Mouse (Mus musculus) retina, postnatal 1 day (tissue): Measurements from ENCODE around the gene Pdzd8.

Experiments used
- DNase-seq: peaks from one replicate; pipeline ENCODE4 v3.0.0-alpha.2; 2012

The Pdzd8 gene

DNA sequence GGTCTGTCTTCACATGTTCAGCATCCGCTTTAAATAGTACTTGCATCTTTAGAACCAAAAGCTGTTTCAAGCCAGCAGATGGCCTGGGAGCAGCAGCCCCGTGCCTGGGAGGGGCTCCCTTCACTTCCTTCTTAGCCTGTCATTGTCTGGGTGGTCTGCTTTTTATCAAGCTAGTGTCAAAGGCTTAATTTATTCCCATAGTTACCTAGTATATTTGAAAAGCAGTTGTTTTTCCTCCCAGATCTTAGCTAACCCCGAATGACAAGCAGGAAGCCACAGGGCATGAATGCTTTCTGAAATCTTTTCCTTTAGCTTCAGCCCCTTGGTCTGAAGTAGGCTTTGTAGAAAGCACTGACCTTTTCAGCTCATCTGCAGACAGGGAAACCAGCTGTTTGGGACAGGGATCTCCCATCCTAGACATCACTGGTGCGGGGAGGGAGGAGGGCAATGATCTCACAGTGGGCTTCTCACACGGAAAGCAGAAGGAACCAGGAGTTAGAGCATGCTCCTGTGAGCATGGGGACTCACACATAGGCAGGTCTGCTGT, 78.1 kb downstream of the Pdzd8 start:
- peak; percentile 41 for DNase-seq

DNA sequence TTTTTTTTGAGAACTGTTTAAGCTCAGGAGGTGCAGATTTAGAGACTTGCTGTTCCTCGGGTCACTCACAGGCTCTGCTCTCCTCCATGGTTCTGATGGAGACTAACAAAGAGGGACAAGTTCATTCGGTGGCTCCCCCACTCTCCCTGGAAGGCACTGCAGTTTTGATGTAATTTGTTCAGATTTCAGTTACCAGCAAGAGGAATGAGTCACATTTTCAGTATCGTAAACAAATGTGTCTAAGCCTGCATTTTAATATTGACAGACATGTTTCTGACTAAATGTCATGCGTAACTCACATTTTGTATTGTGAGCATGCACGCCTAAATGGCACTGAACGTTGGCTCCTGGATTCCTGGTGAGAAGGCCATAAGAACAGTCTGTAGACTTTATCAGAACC, 79.7 kb downstream of the Pdzd8 start:
- DNase-seq: no peak

DNA sequence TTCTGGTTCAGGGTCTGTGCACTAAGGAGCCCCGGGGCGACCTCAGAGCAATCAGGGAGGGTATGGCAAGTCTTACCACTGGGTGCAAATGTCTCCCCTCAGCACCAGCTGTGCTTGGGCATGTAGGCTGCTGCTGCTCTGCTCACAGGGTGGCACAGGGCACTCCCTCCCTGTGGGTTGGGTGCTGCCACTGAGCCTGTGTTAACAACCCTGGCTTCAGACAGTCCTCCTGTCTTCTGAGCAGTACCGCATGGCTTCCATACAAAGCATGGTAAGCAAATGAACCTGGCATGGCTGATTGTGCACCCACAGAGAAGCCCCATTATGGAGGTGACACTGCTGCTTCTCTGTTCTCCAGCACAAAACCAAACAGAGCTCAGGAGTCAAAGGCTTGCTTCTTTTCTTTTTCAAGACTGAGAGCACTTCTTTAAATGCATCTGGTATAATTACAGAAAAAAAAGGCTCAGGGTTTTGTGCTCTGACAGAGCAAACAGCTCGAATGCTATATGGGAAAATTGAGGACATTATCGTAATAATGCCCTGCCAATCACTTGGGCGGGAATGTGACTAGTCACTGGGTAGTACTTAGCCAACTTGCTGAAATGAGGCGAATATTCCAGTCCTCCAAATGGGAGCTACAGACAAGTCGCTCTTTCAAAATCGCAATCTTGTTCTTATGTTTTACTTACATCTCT, 80.6 kb downstream of the Pdzd8 start:
- DNase-seq: no peak

DNA sequence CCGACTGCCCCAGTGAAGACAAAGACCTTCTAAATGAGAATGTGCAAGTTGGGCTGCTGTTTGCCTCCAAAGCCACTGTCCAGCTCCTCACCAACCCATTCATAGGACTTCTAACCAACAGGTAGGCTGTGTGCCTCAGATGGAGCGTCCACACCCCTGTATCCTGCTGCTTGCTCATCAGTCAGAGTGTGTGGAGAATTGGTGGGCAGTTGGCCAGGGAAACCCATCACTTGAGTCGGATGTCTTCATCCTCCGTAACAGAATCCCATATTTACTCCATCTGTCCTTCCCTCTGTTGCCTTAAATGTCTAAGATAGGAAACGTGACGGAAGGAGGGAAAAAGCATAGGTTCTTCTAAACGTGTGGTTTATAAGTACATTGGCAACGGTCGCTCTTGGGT, 82.4 kb downstream of the Pdzd8 start:
- no peak for DNase-seq

- no peak for DNase-seq
These were observed 84.0 kb downstream of the Pdzd8 start for GRCm38 (mm10) chr19:59261604-59262003.

DNA sequence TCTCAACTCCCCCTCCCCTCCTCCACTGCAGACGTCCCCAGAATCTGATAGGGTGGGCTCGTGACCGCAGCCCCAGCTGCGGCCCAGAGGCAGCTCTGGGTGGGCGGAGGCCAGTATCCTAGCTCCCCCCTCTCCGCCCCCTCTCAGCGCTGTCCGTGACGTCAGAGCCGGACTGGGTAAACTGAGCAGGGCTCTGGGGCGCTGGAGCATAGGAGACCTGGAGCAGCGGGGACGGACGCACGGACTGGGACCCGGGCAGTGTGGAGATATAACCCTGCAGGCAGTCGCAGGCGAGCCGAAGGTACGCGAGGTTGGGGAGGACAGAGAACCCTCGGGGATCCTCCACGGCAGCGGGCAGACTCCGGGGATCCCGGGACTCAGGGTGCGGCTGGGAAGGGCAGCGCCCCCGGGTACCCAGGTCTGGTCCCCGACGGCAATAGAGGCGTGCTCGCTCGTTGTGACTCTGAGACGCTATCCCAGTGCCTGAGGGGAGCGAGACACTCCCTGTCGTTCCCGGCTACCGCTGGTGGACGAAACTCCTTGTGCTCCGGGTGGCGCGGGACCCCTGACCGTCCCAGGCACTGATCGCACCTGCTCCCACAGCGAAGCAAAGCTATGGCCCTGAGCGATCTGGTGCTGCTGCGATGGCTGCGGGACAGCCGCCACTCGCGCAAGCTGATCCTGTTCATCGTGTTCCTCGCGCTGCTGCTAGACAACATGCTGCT, 84.7 kb downstream of the Pdzd8 start, which contains the start of gene Slc18a2:
Slc18a2 (plus strand) TSS at position 179 of the 725 bp plus-strand sequence.
- peak; percentile 74 for DNase-seq

DNA sequence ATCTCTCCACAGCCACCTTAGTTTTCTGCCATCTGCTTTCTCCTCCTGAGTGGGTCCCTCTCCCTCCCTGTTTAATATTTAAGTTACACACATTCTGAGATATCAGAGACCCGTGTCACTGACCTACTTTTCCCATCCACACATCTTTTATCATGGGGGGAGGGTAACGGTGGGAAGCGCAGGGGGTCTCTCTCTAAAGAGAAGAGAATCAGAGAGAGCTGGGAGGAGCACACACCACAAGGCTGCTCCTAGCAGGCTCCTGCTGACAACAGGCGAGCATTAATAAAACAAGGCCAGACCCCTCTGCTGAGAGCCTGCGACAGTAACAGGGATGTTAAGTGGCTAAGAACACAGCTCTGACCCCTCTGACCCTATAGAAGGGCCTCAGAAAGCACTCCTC, 85.9 kb downstream of the Pdzd8 start:
- peak; percentile 50 for DNase-seq

DNA sequence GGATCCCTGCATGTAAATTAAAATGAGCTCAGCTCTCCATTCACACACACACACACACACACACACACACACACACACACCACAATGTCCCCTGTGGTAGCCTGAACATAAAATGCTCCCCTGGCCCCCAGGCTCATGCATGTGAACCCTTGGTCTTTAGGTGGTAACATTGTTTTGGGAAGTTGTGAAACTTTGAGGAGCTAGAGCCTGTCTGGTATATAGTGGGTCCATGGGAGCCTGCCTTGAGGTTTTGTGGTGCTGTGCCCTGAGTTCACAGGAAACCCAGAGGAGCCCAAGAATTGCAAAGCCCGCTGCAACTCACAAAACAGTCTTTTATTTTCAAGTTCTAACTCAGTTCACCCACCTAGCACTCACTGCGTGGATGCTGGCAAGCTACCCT, 92.9 kb downstream of the Pdzd8 start:
- no peak for DNase-seq

GRCm38 (mm10) chr19:59248553-59249286, 96.9 kb downstream of the Pdzd8 start:
- DNase-seq: no peak

- DNase-seq: no peak
These were observed 97.4 kb downstream of the Pdzd8 start for GRCm38 (mm10) chr19:59248144-59248543.
